Mouse (Mus musculus) midbrain, postnatal 0 days (tissue): ENCODE results near the gene Tkt. TPM values are rescaled to one million over a fixed set of nuclear protein-coding genes. Genes with fewer than 3 reads are reported as not detected.

ENCODE experiments used
- ATAC-seq: fragments of 200-750 bp; cut with Nextera tagmentation; 2 replicates; pipeline ENCODE4 v1.8.0; 2017; ENCODE audit warnings: moderate number of reproducible peaks, mild to moderate bottlenecking, moderate TSS enrichment, moderate library complexity; ENCODE audit not compliant: low FRiP score
- DNase-seq: peaks from one replicate; pipeline ENCODE4 v3.0.0-alpha.2; 2015; ENCODE audit warnings: low spot score
- H3K27ac ChIP-seq: fragments of 300-500 bp; sonication (generic); 2 replicates; pipeline ENCODE4 v1.5.1; 2014; ENCODE audit warnings: low read depth, mild to moderate bottlenecking, low read length, mixed read lengths
- H3K27me3 ChIP-seq: fragments of 300-500 bp; sonication (generic); 2 replicates; pipeline ENCODE4 v1.6.1; 2014; ENCODE audit warnings: low read length, control low read depth, mixed read lengths; ENCODE audit not compliant: insufficient read depth
- H3K36me3 ChIP-seq: fragments of 300-500 bp; sonication (generic); 2 replicates; pipeline ENCODE4 v1.6.1; 2014; ENCODE audit warnings: low read length, control low read depth, mixed read lengths; ENCODE audit not compliant: insufficient read depth
- H3K4me1 ChIP-seq: fragments of 300-500 bp; sonication (generic); 2 replicates; pipeline ENCODE4 v1.6.1; 2014; ENCODE audit warnings: mild to moderate bottlenecking, control low read depth, antibody characterized with exemption, low read length, mixed read lengths; ENCODE audit not compliant: insufficient read depth
- H3K4me2 ChIP-seq: fragments of 300-500 bp; sonication (generic); 2 replicates; pipeline ENCODE4 v1.6.1; 2014; ENCODE audit warnings: low read depth, mild to moderate bottlenecking, low read length, mixed read lengths; ENCODE audit not compliant: poor library complexity, severe bottlenecking
- H3K4me3 ChIP-seq: fragments of 300-500 bp; sonication (generic); 2 replicates; pipeline ENCODE4 v1.5.1; 2014; ENCODE audit warnings: low read depth, mild to moderate bottlenecking, low read length, moderate library complexity
- H3K9ac ChIP-seq: fragments of 300-500 bp; sonication (generic); replicated peaks from 2 replicates; pipeline ENCODE4 v1.6.1; 2014; ENCODE audit warnings: mild to moderate bottlenecking, low read length, moderate library complexity, mixed read lengths; ENCODE audit not compliant: poor library complexity, severe bottlenecking
- H3K9me3 ChIP-seq: fragments of 300-500 bp; sonication (generic); 2 replicates; pipeline ENCODE4 v1.6.1; 2016; ENCODE audit warnings: low read length, control low read depth
- CTCF ChIP-seq: IDR thresholded peaks from 2 replicates; pipeline ENCODE4 v1.5.1; 2016; ENCODE audit warnings: antibody characterized with exemption, mild to moderate bottlenecking
- WGBS: fragments of 180-500 bp; shearing (Covaris S2); extraction: QIAGEN DNeasy Blood & Tissue Kit; methylation state at CpG from one replicate; pipeline ENCODE4 v1.1.7; 2014; 5-methylcytosine and 5-hydroxymethylcytosine counted together
- polyA plus RNA-seq: library from polyadenylated mRNA; unstranded; fragments of >200 nt; fragmentation: Nextera tagmentation; extraction: Ambion mirVana; gene quantifications from 2 replicates; pipeline ENCODE4 v1.2.1, GENCODE M21; 2015
- total RNA-seq: library from RNA; depleted of rRNA; stranded (reverse); fragments of >200 nt; gene quantifications from 2 replicates; pipeline ENCODE4 v1.2.3, GENCODE M21; 2014

Tkt gene
- total and polyA plus RNA-seq, 2 experiments from 2014 or later, result 241 to 388 TPM

DNA sequence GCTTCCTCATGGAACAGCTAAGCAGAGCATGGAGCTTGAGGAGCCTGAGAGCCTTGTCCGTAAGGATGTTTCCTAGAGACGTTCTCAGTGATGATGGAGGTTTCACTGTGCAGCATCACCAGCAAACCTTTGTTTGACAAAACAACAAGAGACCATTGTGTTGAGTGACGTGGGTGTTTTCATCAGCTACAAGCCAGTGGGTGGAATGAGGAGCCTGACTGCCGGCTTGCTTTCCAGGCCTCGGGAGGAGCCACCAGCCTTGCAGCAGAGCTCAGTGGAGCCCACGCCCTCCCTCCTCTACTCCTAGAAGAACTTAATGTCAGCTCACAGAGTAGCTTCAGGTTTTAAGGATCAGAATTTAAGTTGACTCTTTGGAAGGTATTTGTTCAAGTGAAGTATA lies 24.8 kb upstream of the Tkt start:
- no peak for ATAC-seq
- H3K36me3 ChIP-seq, result peaks cover 64% of the 10 kb centered on the region
- 73% methylated on average over 6 of the region's 6 CpGs for WGBS
- no peaks in the 10 kb centered on the region for H3K4me1 ChIP-seq
- H3K27ac ChIP-seq, result no peak overlapping the region
- H3K4me2 ChIP-seq, result no peak overlapping the region
- no peaks in the 10 kb centered on the region for H3K9me3 ChIP-seq
- no peak for DNase-seq
- no peaks in the 10 kb centered on the region for H3K27me3 ChIP-seq
- no peak overlapping the region for H3K9ac ChIP-seq
- no peak for TF ChIP-seq CTCF
- H3K4me3 ChIP-seq, result no peak overlapping the region

DNA sequence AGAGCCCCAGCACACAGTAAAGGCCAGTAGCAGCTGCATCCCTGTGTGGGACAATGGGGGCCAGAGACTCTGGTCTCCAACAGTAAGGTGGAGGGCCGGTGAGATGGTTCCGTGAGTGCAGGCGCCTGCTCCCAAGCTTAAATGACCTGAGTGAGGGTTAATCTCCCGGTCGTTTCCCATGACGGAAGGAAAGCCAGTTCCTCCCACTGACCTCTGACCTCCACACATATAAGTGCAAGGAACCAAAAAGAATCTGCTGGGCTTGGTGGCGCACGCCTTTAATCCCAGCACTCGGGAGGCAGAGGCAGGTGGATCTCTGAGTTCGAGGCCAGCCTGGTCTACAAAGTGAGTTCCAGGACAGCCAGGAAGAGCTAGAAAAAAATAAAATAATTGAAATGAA lies 19.8 kb upstream of the Tkt start:
- H3K9ac ChIP-seq, result no peak overlapping the region
- no peak overlapping the region for H3K27ac ChIP-seq
- H3K4me2 ChIP-seq, result no peak overlapping the region
- no peaks in the 10 kb centered on the region for H3K4me1 ChIP-seq
- H3K27me3 ChIP-seq, result no peaks in the 10 kb centered on the region
- ATAC-seq (no peak), DNase-seq (no peak)
- H3K4me3 ChIP-seq, result no peak overlapping the region
- 90% methylated on average over 10 of the region's 10 CpGs for WGBS
- TF ChIP-seq CTCF, result no peak
- H3K36me3 ChIP-seq, result peaks cover 29% of the 10 kb centered on the region
- no peaks in the 10 kb centered on the region for H3K9me3 ChIP-seq

DNA sequence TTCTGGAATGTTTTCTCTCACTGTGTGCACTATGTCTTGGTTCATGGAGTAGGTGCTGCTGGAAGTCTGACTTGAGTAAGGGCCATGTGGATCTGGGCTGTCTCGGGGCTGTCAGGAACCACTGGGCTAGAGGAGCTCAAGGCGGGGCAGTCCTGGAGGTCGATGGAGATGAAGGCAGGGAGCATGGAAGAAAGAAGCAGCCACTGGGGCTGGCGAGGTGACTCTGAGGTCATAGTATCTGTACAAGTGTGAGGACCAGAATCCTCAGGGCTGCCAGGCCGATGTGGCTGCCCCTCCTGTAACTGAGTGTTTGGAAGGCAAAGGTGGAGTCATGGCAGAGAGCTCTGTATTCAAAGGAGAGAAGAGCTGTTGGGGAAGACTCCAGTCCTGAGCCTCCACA lies 19.2 kb upstream of the Tkt start:
- H3K4me3 ChIP-seq, result no peak overlapping the region
- no peak for TF ChIP-seq CTCF
- H3K9ac ChIP-seq, result no peak overlapping the region
- peaks cover 24% of the 10 kb centered on the region for H3K36me3 ChIP-seq
- ATAC-seq (no peak), DNase-seq (no peak)
- H3K27me3 ChIP-seq, result no peaks in the 10 kb centered on the region
- no peaks in the 10 kb centered on the region for H3K9me3 ChIP-seq
- no peaks in the 10 kb centered on the region for H3K4me1 ChIP-seq
- no peak overlapping the region for H3K27ac ChIP-seq
- no peak overlapping the region for H3K4me2 ChIP-seq
- 85% methylated on average over 5 of the region's 5 CpGs for WGBS

DNA sequence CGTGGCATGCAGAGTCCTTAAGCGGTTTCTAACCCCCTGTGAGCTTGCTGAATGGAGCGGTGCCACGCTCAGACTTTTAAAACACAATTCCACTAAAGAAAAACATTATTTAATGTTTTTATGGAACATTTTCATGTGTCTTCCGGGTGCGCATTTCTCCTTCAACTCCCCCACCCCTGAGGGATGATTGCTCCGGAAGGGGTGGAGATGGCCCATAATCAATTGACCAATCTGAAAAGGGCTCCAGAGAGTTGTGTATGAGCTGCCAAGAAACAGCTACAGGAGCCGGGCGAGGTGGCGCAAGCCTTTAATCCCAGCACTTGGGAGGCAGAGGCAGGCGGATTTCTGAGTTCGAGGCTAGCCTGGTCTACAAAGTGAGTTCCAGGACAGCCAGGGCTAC lies 18.7 kb upstream of the Tkt start:
- peaks cover 22% of the 10 kb centered on the region for H3K36me3 ChIP-seq
- H3K27ac ChIP-seq, result no peak overlapping the region
- no peaks in the 10 kb centered on the region for H3K9me3 ChIP-seq
- no peak overlapping the region for H3K4me2 ChIP-seq
- no peak overlapping the region for H3K4me3 ChIP-seq
- 94% methylated on average over 12 of the region's 12 CpGs for WGBS
- DNase-seq (no peak), ATAC-seq (no peak)
- no peaks in the 10 kb centered on the region for H3K27me3 ChIP-seq
- no peak for TF ChIP-seq CTCF
- no peak overlapping the region for H3K9ac ChIP-seq
- no peaks in the 10 kb centered on the region for H3K4me1 ChIP-seq

DNA sequence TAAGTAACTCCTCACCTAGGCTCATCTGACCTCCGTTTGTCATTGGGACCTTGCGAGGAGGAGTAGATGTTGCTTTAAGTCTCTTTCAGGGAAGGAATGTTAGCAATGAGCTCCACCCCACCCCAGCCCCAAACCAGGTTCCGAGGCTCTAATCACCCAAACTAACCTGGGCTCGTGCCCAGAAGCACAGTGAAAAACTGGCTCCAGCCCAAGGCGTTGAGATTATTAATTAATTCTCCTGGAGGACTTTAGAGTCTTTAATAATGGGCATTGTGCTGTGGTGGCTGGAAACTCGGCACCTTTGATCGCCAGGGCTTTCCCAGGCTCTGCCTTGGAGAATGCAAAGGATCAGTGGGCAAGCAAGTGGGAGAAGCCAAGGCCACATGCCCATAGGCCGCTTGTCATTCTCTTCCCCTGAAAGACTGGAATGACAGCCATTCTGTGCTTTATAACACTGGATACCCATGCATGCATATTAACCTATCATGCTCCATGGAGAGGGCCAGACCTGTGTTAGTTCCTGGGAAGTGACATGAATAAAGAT lies 17.4 kb upstream of the Tkt start:
- no peak for TF ChIP-seq CTCF
- Histone ChIP-seq H3K4me2 (no peak overlapping the region), H3K36me3 (peaks cover 12% of the 10 kb centered on the region; the same call in 1 of the 2 replicates), H3K27ac (no peak overlapping the region), H3K9ac (no peak overlapping the region), H3K4me1 (no peaks in the 10 kb centered on the region), H3K27me3 (no peaks in the 10 kb centered on the region), H3K4me3 (no peak overlapping the region), H3K9me3 (no peaks in the 10 kb centered on the region)
- DNase-seq (peak; percentile 26), ATAC-seq (no peak)
- 49% methylated on average over 8 of the region's 8 CpGs for WGBS

DNA sequence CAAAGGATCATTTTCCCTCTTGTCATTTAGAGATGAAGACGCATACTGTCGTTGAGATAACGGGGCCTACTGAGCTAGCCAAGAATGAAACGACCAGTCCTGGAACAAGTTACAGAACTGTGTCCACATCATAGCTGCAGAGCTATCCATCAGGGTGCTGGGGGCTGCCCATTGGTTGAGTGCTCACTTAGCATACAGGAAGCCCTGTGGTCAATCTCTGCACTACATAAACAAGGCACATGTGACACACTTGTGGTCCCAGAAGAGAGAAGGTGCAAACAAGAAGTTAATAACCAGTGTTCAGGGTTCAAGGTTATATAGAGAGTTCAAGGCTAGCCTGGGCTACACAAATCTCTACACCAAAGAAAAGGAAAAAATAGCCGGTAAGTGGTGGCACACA lies 16.7 kb upstream of the Tkt start:
- DNase-seq (no peak), ATAC-seq (no peak)
- Histone ChIP-seq H3K27me3 (no peaks in the 10 kb centered on the region), H3K36me3 (peaks cover 11% of the 10 kb centered on the region; the same call in 1 of the 2 replicates), H3K4me2 (no peak overlapping the region), H3K27ac (no peak overlapping the region), H3K4me3 (no peak overlapping the region), H3K9ac (no peak overlapping the region), H3K4me1 (no peaks in the 10 kb centered on the region), H3K9me3 (no peaks in the 10 kb centered on the region)
- WGBS, result 66% methylated on average over 5 of the region's 5 CpGs
- no peak for TF ChIP-seq CTCF
